Mouse (Mus musculus) lung, postnatal 4 days (tissue): ENCODE measurements around the gene Zfp330.
A peak's percentile ranks its signal among the peaks of the same experiment; 100 is the strongest.

Source experiments
- DNase-seq, 2 experiments: peaks; one replicate each; pipeline ENCODE4 v3.0.0; 2021

Gene Zfp330

GRCm38 (mm10) chr8:82774093-82774422 is at the start of gene Zfp330:
Gene Zfp330 (minus strand): TSS chr8:82774160.
- peak; percentile 93 to 94 for DNase-seq

GRCm38 (mm10) chr8:82777945-82778344 is 4.0 kb upstream of the Zfp330 start:
- DNase-seq, result no peak

GRCm38 (mm10) chr8:82777406-82777805 is 3.4 kb upstream of the Zfp330 start:
- no peak for DNase-seq

GRCm38 (mm10) chr8:82774482-82774881 is 522 bp upstream of the Zfp330 start:
- DNase-seq, result no peak

- peak; percentile 6 to 25 for DNase-seq
Measured at GRCm38 (mm10) chr8:82773332-82774092, 448 bp downstream of the Zfp330 start.

- no peak for DNase-seq
Measured at GRCm38 (mm10) chr8:82770886-82771285, 3.1 kb downstream of the Zfp330 start.

GRCm38 (mm10) chr8:82759071-82759470 is 14.9 kb downstream of the Zfp330 start:
- DNase-seq, result no peak

- DNase-seq, result no peak
Measured at GRCm38 (mm10) chr8:82754946-82755345, 19.0 kb downstream of the Zfp330 start.

- DNase-seq, result no peak
Measured at GRCm38 (mm10) chr8:82746617-82747016, 27.3 kb downstream of the Zfp330 start.

- DNase-seq, result peak; percentile 43 to 77
Measured at GRCm38 (mm10) chr8:82743905-82744904, 29.8 kb downstream of the Zfp330 start.
